Mouse (Mus musculus): ENCODE measurements around the gene Tdrd3. TPM values are rescaled to one million over a fixed set of nuclear protein-coding genes. Genes with fewer than 3 reads are reported as not detected.

The Tdrd3 gene
- total RNA-seq, 2 experiments from 2014 or later, result 18.3 to 32.1 TPM

GRCm38 (mm10) chr14:87537127-87537819, 120.8 kb downstream of the Tdrd3 start:
- ATAC-seq (replicated peaks; ENCODE audit: low FRiP score, poor library complexity, severe bottlenecking), result no peak

GRCm38 (mm10) chr14:87549986-87550385, 133.5 kb downstream of the Tdrd3 start:
- no peak for ATAC-seq (replicated peaks; ENCODE audit: low FRiP score, poor library complexity, severe bottlenecking)

- no peak for ATAC-seq (replicated peaks; ENCODE audit: low FRiP score, poor library complexity, severe bottlenecking)
These were observed 135.8 kb downstream of the Tdrd3 start for GRCm38 (mm10) chr14:87552211-87552610.

GRCm38 (mm10) chr14:87563841-87564240, 147.4 kb downstream of the Tdrd3 start:
- ATAC-seq (replicated peaks; ENCODE audit: low FRiP score, poor library complexity, severe bottlenecking), result no peak

GRCm38 (mm10) chr14:87566211-87566610, 149.8 kb downstream of the Tdrd3 start:
- ATAC-seq (replicated peaks; ENCODE audit: low FRiP score, poor library complexity, severe bottlenecking), result no peak

- ATAC-seq (replicated peaks; ENCODE audit: low FRiP score, poor library complexity, severe bottlenecking), result no peak
These were observed 150.6 kb downstream of the Tdrd3 start for GRCm38 (mm10) chr14:87567034-87567461.

GRCm38 (mm10) chr14:87567626-87568446, 151.4 kb downstream of the Tdrd3 start:
- no peak for ATAC-seq (replicated peaks; ENCODE audit: low FRiP score, poor library complexity, severe bottlenecking)

GRCm38 (mm10) chr14:87568447-87568908, 152.0 kb downstream of the Tdrd3 start:
- no peak for ATAC-seq (replicated peaks; ENCODE audit: low FRiP score, poor library complexity, severe bottlenecking)

GRCm38 (mm10) chr14:87569471-87569870, 153.0 kb downstream of the Tdrd3 start:
- no peak for ATAC-seq (replicated peaks; ENCODE audit: low FRiP score, poor library complexity, severe bottlenecking)

GRCm38 (mm10) chr14:87572453-87572852, 156.0 kb downstream of the Tdrd3 start:
- no peak for ATAC-seq (replicated peaks; ENCODE audit: low FRiP score, poor library complexity, severe bottlenecking)

- ATAC-seq (replicated peaks; ENCODE audit: low FRiP score, poor library complexity, severe bottlenecking), result no peak
These were observed 166.2 kb downstream of the Tdrd3 start for GRCm38 (mm10) chr14:87582610-87583009.

All from erythroblast, adult 5-6 weeks (primary cell).